Mouse (Mus musculus) midbrain, embryonic 12.5 days (tissue): ENCODE results near the gene Cdk12. TPM values are rescaled to one million over a fixed set of nuclear protein-coding genes. Genes with fewer than 3 reads are reported as not detected.
A peak's percentile ranks its signal among the peaks of the same experiment; 100 is the strongest.

ENCODE experiments used
- ATAC-seq: fragments of 200-750 bp; cut with Nextera tagmentation; 2 replicates; pipeline ENCODE4 v1.8.0; 2017; ENCODE audit warnings: low read depth, moderate TSS enrichment, moderate library complexity; ENCODE audit not compliant: low FRiP score
- H3K27ac ChIP-seq: fragments of 300-500 bp; sonication (generic); replicated peaks from 2 replicates; pipeline ENCODE4 v1.5.1; 2016; ENCODE audit warnings: mild to moderate bottlenecking
- H3K27me3 ChIP-seq: fragments of 300-500 bp; sonication (generic); 2 replicates; pipeline ENCODE4 v1.6.1; 2016; ENCODE audit warnings: mild to moderate bottlenecking
- H3K36me3 ChIP-seq: fragments of 300-500 bp; sonication (generic); 2 replicates; pipeline ENCODE4 v1.6.1; 2016
- H3K4me1 ChIP-seq: fragments of 300-500 bp; sonication (generic); 2 replicates; pipeline ENCODE4 v1.6.1; 2016
- H3K4me2 ChIP-seq: fragments of 300-500 bp; sonication (generic); replicated peaks from 2 replicates; pipeline ENCODE4 v1.6.1; 2016; ENCODE audit warnings: mild to moderate bottlenecking, moderate library complexity
- H3K4me3 ChIP-seq: fragments of 300-500 bp; sonication (generic); 2 replicates; pipeline ENCODE4 v1.5.1; 2016; ENCODE audit warnings: mild to moderate bottlenecking
- H3K9ac ChIP-seq: fragments of 300-500 bp; sonication (generic); replicated peaks from 2 replicates; pipeline ENCODE4 v1.6.1; 2016; ENCODE audit warnings: mild to moderate bottlenecking, moderate library complexity
- H3K9me3 ChIP-seq: fragments of 300-500 bp; sonication (generic); 2 replicates; pipeline ENCODE4 v1.6.1; 2016; ENCODE audit warnings: mild to moderate bottlenecking
- WGBS: fragments of 180-500 bp; shearing (Covaris S2); methylation state at CpG from one replicate; pipeline ENCODE4 v1.1.7; 2016; 5-methylcytosine and 5-hydroxymethylcytosine counted together
- microRNA-seq: library from miRNA; unstranded; fragments of <30 nt; microRNA quantifications from one replicate; pipeline ENCODE4, GENCODE M21; 2017
- polyA plus RNA-seq: library from polyadenylated mRNA; unstranded; fragments of >200 nt; fragmentation: Nextera tagmentation; extraction: Ambion mirVana; gene quantifications from 2 replicates; pipeline ENCODE4 v1.2.1, GENCODE M21; 2016

Gene Cdk12
- polyA plus RNA-seq, 1 experiment from 2014 or later: 14.1 TPM

- no peak overlapping the region for H3K27ac ChIP-seq
Measured at GRCm38 (mm10) chr11:98328031-98328370, 125.1 kb downstream of the Cdk12 start.

More at GRCm38 (mm10) chr11:98328031-98328370, 125.1 kb downstream of the Cdk12 start:
- Histone ChIP-seq H3K9ac (no peak overlapping the region), H3K27me3 (peaks cover 97% of the 10 kb centered on the region), H3K4me3 (peak overlapping the region; percentile 39), H3K4me2 (peak overlapping the region; percentile 47), H3K9me3 (no peaks in the 10 kb centered on the region), H3K36me3 (no peaks in the 10 kb centered on the region), H3K4me1 (peaks cover 26% of the 10 kb centered on the region)
- no peak for ATAC-seq
- WGBS: under 1% methylated on average over 35 of the region's 35 CpGs

Small RNA genes lying within 50 kb of the gene (microRNA-seq; reads per million reads assigned to microRNA genes)
- gene Gm27399: not detected
- not detected for gene Mir5119

Other genes with a start within 250 kb of the Cdk12 start
- 0.34 and 0.48 TPM in 2 replicates for gene Plxdc1, start 216.6 kb upstream of the Cdk12 start, polyA plus RNA-seq
- gene Arl5c, start 206.9 kb upstream of the Cdk12 start, polyA plus RNA-seq: 6.3 and 7.4 TPM in 2 replicates
- 34.3 and 35.2 TPM in 2 replicates for gene Cacnb1, start 180.0 kb upstream of the Cdk12 start, polyA plus RNA-seq
- 741 and 746 TPM in 2 replicates for gene Rpl19, start 176.3 kb upstream of the Cdk12 start, polyA plus RNA-seq
- 0.62 and 0.73 TPM in 2 replicates for gene Stac2, start 149.6 kb upstream of the Cdk12 start, polyA plus RNA-seq
- 35.2 and 36.4 TPM in 2 replicates for gene Fbxl20, start 52.7 kb upstream of the Cdk12 start, polyA plus RNA-seq
- 80.9 and 84.7 TPM in 2 replicates for gene Med1, start 9.8 kb upstream of the Cdk12 start, polyA plus RNA-seq
- gene Neurod2, start 126.6 kb downstream of the Cdk12 start, polyA plus RNA-seq: 1.3 and 2.3 TPM in 2 replicates
- 1.2 and 1.4 TPM in 2 replicates for gene Ppp1r1b, start 145.3 kb downstream of the Cdk12 start, polyA plus RNA-seq
- 46.9 and 52.0 TPM in 2 replicates for gene Stard3, start 155.3 kb downstream of the Cdk12 start, polyA plus RNA-seq
- 0.19 and 0.33 TPM in 2 replicates for gene Tcap, start 180.8 kb downstream of the Cdk12 start, polyA plus RNA-seq
- gene Pnmt, start 183.4 kb downstream of the Cdk12 start, polyA plus RNA-seq: 0.15 TPM in 1 of 2 replicates, not detected in the other
- gene Pgap3, start 197.4 kb downstream of the Cdk12 start, polyA plus RNA-seq: 9.0 and 9.3 TPM in 2 replicates
- 14.9 and 17.4 TPM in 2 replicates for gene Erbb2, start 209.4 kb downstream of the Cdk12 start, polyA plus RNA-seq
- 158 and 163 TPM in 2 replicates for gene Mien1, start 235.9 kb downstream of the Cdk12 start, polyA plus RNA-seq
- 0.43 and 0.75 TPM in 2 replicates for gene Grb7, start 243.3 kb downstream of the Cdk12 start, polyA plus RNA-seq